Mouse (Mus musculus) intestine, embryonic 15.5 days (tissue): ENCODE data around the gene Vmn2r76. TPM values are rescaled to one million over a fixed set of nuclear protein-coding genes. Genes with fewer than 3 reads are reported as not detected.
"Not testable (repeated sequence)": the region's sequence is repeated elsewhere in the genome, so short reads cannot be mapped to it uniquely, and the experiment has no call there.

ENCODE experiments used
- ATAC-seq: fragments of 200-750 bp; cut with Nextera tagmentation; 2 replicates; pipeline ENCODE4 v1.8.0; 2017; ENCODE audit warnings: moderate TSS enrichment, moderate library complexity
- H3K27ac ChIP-seq: fragments of 300-500 bp; sonication (generic); 2 replicates; pipeline ENCODE4 v1.5.1; 2015; ENCODE audit warnings: mild to moderate bottlenecking, inconsistent platforms
- H3K27me3 ChIP-seq: fragments of 300-500 bp; sonication (generic); replicated peaks from 2 replicates; pipeline ENCODE4 v1.6.1; 2015; ENCODE audit warnings: inconsistent platforms
- H3K36me3 ChIP-seq: fragments of 300-500 bp; sonication (generic); 2 replicates; pipeline ENCODE4 v1.6.1; 2015; ENCODE audit warnings: inconsistent platforms
- H3K4me1 ChIP-seq: fragments of 300-500 bp; sonication (generic); replicated peaks from 2 replicates; pipeline ENCODE4 v1.6.1; 2015; ENCODE audit warnings: inconsistent platforms
- H3K4me2 ChIP-seq: fragments of 300-500 bp; sonication (generic); replicated peaks from 2 replicates; pipeline ENCODE4 v1.6.1; 2015; ENCODE audit warnings: mild to moderate bottlenecking, inconsistent platforms
- H3K4me3 ChIP-seq: fragments of 300-500 bp; sonication (generic); replicated peaks from 2 replicates; pipeline ENCODE4 v1.5.1; 2015; ENCODE audit warnings: inconsistent platforms
- H3K9ac ChIP-seq: fragments of 300-500 bp; sonication (generic); 2 replicates; pipeline ENCODE4 v1.6.1; 2015; ENCODE audit warnings: inconsistent platforms
- H3K9me3 ChIP-seq: fragments of 300-500 bp; sonication (generic); 2 replicates; pipeline ENCODE4 v1.6.1; 2016; ENCODE audit warnings: inconsistent platforms
- WGBS: fragments of 180-500 bp; shearing (Covaris S2); methylation state at CpG from one replicate; pipeline ENCODE4 v1.1.7; 2015; 5-methylcytosine and 5-hydroxymethylcytosine counted together
- polyA plus RNA-seq: library from polyadenylated mRNA; unstranded; fragments of >200 nt; fragmentation: Nextera tagmentation; extraction: Ambion mirVana; gene quantifications from 2 replicates; pipeline ENCODE4 v1.2.1, GENCODE M21; 2015

Vmn2r76 gene
- polyA plus RNA-seq = not detected in 2 replicates

DNA sequence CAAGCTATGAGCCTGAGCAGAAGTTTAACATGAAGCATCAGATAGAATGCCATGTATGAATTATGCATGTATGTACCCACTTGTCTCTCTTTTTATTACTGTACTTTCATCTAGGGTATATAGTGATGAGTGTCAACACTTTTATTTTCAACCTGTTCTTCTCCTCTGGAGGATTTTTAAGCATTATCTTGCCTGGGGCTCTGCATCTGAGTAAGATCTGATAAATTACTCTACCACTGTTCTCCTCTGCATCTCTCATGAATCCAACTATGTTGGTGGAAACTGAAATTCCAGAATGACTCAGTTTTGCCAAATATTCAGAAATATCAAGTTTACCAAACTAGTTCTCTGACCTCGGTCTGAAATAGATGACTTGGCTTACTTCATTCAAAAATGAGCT lies at the start of gene Vmn2r76:
Gene Vmn2r76, minus strand, starts transcription at position 101 of the 400 bp plus-strand sequence.
- Histone ChIP-seq H3K9me3 (no peaks in the 10 kb centered on the region), H3K9ac (no peak within 1 kb of the TSS), H3K27me3 (no peaks in the 10 kb centered on the region), H3K27ac (no peak within 1 kb of the TSS), H3K4me2 (no peak within 1 kb of the TSS), H3K4me3 (no peak within 1 kb of the TSS), H3K36me3 (no peaks in the 10 kb centered on the region), H3K4me1 (no peaks in the 10 kb centered on the region)
- ATAC-seq = no peak
- whole genome bisulfite sequencing = 73% methylated on average over 1 of the region's 1 CpGs

DNA sequence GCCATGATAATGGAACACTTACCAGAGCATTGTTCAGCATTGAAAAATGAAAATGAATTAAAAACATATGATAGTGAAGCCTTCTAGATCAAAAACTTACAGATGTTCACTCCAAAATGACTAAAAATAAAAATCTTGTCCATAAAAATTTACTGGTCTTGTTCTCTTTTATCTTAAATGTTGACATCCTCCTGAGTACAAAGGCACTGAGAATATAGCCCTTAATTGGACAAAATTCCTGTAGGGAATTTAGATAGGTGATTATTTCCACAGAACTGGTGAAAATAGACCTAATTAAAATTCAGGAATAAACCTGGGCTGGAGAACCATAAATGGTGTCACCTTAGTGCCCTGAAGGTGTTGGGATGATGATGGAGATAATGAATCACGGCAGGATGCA lies 31.0 kb upstream of the Vmn2r76 start, which contains the start of gene Olfr310:
Gene Olfr310, minus strand, starts transcription at position 101 of the 400 bp plus-strand sequence.
- Histone ChIP-seq H3K4me1 (no peaks in the 10 kb centered on the region), H3K27me3 (no peaks in the 10 kb centered on the region), H3K4me3 (no peak within 1 kb of the TSS), H3K4me2 (no peak within 1 kb of the TSS), H3K36me3 (no peaks in the 10 kb centered on the region), H3K9ac (no peak within 1 kb of the TSS), H3K27ac (no peak within 1 kb of the TSS), H3K9me3 (no peaks in the 10 kb centered on the region)
- no peak for ATAC-seq
- 73% methylated on average over 1 of the region's 1 CpGs for WGBS

DNA sequence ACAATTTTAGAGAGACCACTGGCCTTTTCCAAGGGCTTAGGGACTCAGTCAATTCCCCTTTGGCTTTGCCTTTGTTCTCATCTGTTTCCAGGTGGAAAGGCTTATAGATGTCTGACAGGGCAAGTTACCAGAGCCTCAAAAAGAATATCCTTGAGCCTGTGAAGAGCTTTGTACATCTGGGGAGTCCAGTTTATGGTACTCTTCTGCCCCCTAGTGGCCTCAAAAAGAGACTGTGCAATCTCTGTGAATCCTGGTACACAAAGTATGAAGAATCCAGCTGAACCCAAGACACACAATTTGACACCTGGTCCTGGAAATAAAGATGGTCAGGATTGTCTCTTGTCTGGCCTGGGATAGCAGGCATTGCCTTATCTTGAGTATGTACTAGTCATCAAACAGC lies 34.8 kb downstream of the Vmn2r76 start:
- Histone ChIP-seq H3K4me1 (no peaks in the 10 kb centered on the region), H3K4me2 (no peak overlapping the region), H3K27me3 (no peaks in the 10 kb centered on the region), H3K4me3 (no peak overlapping the region), H3K27ac (no peak overlapping the region), H3K9ac (no peak overlapping the region), H3K36me3 (no peaks in the 10 kb centered on the region), H3K9me3 (no peaks in the 10 kb centered on the region)
- 0 out of 2 replicates have a peak, but pooled peaks have one; percentile 41 for ATAC-seq

DNA sequence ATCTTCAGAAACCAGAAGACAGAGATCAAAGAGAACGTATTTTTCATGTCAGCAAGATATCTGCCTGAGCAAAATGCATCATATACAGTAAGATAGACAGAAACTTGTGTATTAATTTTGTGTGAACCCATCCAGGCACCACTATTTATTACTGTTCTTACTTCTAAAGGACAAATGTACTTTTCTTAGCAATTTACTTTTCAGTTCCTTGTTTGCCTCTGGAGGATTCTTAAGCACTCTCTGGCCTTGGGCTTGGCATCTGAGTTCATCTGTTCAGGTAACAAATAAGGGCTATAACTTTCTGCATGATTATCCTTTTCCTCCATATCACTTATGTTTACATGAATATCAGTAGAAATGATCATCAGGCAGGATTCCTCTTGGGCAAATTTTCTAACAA lies 74.4 kb downstream of the Vmn2r76 start, which contains the start of gene Vmn2r75:
Gene Vmn2r75, minus strand, starts transcription at position 101 of the 400 bp plus-strand sequence.
- 57% methylated on average over 1 of the region's 1 CpGs for WGBS
- H3K9me3 ChIP-seq, H3K27ac ChIP-seq, H3K4me3 ChIP-seq, ATAC-seq, H3K36me3 ChIP-seq, H3K9ac ChIP-seq, H3K27me3 ChIP-seq, H3K4me1 ChIP-seq, H3K4me2 ChIP-seq: not testable (repeated sequence)

Other genes starting within 250 kb of the Vmn2r76 start
- not detected in 2 replicates for gene Vmn2r75, start 74.5 kb downstream of the Vmn2r76 start, polyA plus RNA-seq
- not detected in 2 replicates for gene Olfr310, start 30.9 kb upstream of the Vmn2r76 start, polyA plus RNA-seq
- not detected in 2 replicates for gene Olfr309, start 67.4 kb upstream of the Vmn2r76 start, polyA plus RNA-seq
- gene Olfr308, start 79.3 kb upstream of the Vmn2r76 start, polyA plus RNA-seq = not detected in 2 replicates
- not detected in 2 replicates for gene Olfr307, start 91.3 kb upstream of the Vmn2r76 start, polyA plus RNA-seq
- gene Olfr305, start 120.6 kb upstream of the Vmn2r76 start, polyA plus RNA-seq = not detected in 2 replicates
- not detected in 2 replicates for gene Olfr304, start 140.3 kb upstream of the Vmn2r76 start, polyA plus RNA-seq
- not detected in 2 replicates for gene Olfr303, start 151.5 kb upstream of the Vmn2r76 start, polyA plus RNA-seq
- gene Olfr301, start 157.5 kb upstream of the Vmn2r76 start, polyA plus RNA-seq = not detected in 2 replicates
- gene Olfr299, start 213.6 kb upstream of the Vmn2r76 start, polyA plus RNA-seq = not detected in 2 replicates
- not detected in 2 replicates for gene Olfr298, start 246.2 kb upstream of the Vmn2r76 start, polyA plus RNA-seq